8 mouse cellular contexts compared by ENCODE assay signal in the genomic region with DNA sequence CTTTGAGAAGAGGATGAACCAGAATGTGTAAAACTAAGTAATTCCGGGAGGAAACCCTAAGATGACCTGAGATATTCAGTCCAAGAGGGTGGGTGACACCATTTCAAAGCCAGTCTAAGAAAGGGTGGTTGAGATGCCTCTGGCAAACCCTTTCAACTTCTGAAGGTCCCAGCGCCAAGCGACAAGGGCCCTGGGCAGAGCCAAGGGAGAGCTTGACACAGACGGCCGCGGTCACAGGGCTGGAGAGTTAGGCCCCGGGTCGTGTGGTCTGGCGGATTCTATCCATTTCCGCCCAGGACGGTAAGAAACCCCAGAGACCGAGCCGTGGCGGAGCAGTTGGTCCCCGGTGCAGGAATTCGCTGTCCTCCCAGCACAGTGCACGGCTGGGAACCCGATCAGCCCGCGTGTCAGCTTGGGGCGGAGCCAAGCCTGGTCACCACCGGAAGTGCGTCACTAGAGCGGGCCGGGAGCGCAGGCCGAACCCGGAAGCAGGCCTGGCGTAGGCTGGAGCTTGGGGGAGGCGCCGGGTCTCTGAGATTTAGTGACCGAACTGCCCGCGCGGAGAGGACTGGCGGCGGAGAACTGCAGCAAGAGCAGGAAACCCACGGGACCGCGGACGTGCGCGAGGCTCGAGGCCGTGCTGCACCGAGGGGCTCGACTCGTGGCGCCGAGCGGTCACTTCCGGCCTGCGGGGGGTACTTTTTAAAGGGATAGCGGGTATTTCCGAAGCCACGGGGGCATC. TPM values are rescaled to one million over a fixed set of nuclear protein-coding genes. Genes with fewer than 3 reads are reported as not detected.
DNase-seq lines count a peak whose midpoint lies in the region; ATAC-seq lines count a peak whose summit lies in the region.

No protein-coding gene starts in this region.

- peak overlapping the region; percentile 90 for H3K9ac ChIP-seq in hindbrain, embryonic 15.5 days

- H3K36me3 ChIP-seq in hindbrain, embryonic 15.5 days: no peaks in the 10 kb centered on the region

- H3K4me2 ChIP-seq in hindbrain, embryonic 15.5 days: peak overlapping the region; percentile 75

- WGBS in hindbrain, embryonic 15.5 days: under 1% methylated on average over 56 of the region's 56 CpGs

- ATAC-seq in hindbrain, embryonic 15.5 days (ENCODE audit: low FRiP score, low read depth): peak; percentile 100

- peak overlapping the region; percentile 98 for H3K27ac ChIP-seq in hindbrain, embryonic 15.5 days (replicated peaks)

- peaks cover 17% of the 10 kb centered on the region for H3K4me1 ChIP-seq in hindbrain, embryonic 15.5 days (replicated peaks)

- H3K4me3 ChIP-seq in hindbrain, embryonic 15.5 days: peak overlapping the region; percentile 86

- peak; percentile 93 for DNase-seq in R1 (ENCODE audit: low read depth, low spot score)
- peak; percentile 98 to 99 for DNase-seq in cerebellum, postnatal 25 days
- DNase-seq in frontal cortex, postnatal 36 days (ENCODE audit: low spot score in 2 of 2): peak; percentile 96
- DNase-seq in left cerebral cortex, adult 11 months (ENCODE audit: low spot score): peak; percentile 91
- DNase-seq in lung, postnatal 4 days: peak; percentile 96 to 97
- peak; percentile 91 for DNase-seq in retina, postnatal 7 days (ENCODE audit: low read depth, low spot score)
- DNase-seq in urinary bladder, adult 2 months (ENCODE audit: low spot score): peak; percentile 98

- H3K27me3 ChIP-seq in hindbrain, embryonic 15.5 days: no peaks in the 10 kb centered on the region

- H3K9me3 ChIP-seq in hindbrain, embryonic 15.5 days: no peaks in the 10 kb centered on the region

RNA-seq across cellular contexts. Expression of a gene that starts 22.0 kb away (rescaled TPM):
- 1.3 TPM in 2 replicates for polyA plus RNA-seq in hindbrain, embryonic 15.5 days (2015; fragmentation: Nextera tagmentation; extraction: Ambion mirVana)
- not detected in 2 replicates for polyA plus RNA-seq in urinary bladder, adult 2 months (2012; rRNA removed)

RNA-seq across cellular contexts. Expression of a gene that starts 34.2 kb away (rescaled TPM):
- 26.9 and 28.2 TPM in 2 replicates for polyA plus RNA-seq in hindbrain, embryonic 15.5 days (2015; fragmentation: Nextera tagmentation; extraction: Ambion mirVana)
- 12.9 and 16.0 TPM in 2 replicates for polyA plus RNA-seq in urinary bladder, adult 2 months (2012; rRNA removed)

Comparison
In these comparisons a context has a peak if more than half of its experiments do, and no peak if none do; other contexts are left out.
1. Peak in every context shown above with its lines: DNase-seq, ATAC-seq, H3K4me3 ChIP-seq and H3K27ac ChIP-seq.